In the genomic region with DNA sequence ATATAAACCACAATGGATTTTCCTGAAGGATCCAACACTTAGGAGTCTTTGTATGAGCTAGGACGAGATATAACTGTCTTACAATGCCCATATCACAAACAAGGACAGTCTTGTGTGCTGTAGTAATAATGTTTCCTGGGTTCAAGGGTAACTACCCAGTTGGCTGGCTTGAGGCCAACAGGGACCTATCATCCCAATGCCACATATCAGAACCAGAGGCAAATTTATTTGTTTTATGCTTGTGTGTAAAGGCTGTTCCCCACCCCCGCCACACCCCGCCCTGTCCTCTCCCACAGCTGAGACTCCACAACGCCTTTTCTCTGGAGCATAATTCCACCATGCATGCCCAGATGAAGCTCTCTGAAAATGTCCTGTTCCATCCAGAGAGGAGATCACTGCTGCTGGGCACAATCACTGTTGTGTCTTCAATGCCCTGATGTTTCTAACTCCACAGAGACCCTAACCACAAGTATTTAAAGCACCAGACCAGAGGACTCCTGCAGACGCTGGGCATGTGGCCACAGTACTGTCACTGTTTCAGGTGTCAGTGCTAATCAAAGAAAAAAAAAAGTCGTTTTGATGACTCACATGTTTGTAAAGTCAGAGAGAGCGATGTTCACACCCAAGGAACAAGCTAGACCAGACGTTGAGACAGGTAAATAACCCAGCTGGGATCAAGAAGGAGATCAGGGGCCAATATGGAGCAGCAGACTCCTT, we compare ENCODE assay signal across 17 mouse cellular contexts. TPM values are rescaled to one million over a fixed set of nuclear protein-coding genes. Genes with fewer than 3 reads are reported as not detected.
DNase-seq lines count a peak whose midpoint lies in the region; ATAC-seq and TF ChIP-seq lines count a peak whose summit lies in the region.
"Had no signal": no experiment of that assay in that cellular context is flagged by ENCODE, and none has a peak within 500 bp of the region (broad histone marks: within the 10 kb centered on the region; RNA-seq: fewer than 3 reads in every experiment).

No protein-coding gene starts in this region.

- H3K27ac ChIP-seq in limb, embryonic 13.5 days, result no peak overlapping the region
- H3K27ac ChIP-seq in limb, embryonic 10.5 days, result no peak overlapping the region
- H3K27ac ChIP-seq in intestine, embryonic 15.5 days, result peak overlapping the region; percentile 33; the same call in 1 of the 2 replicates
- peak overlapping the region; percentile 82 for H3K27ac ChIP-seq in stomach, embryonic 16.5 days (ENCODE audit: low read length)
- H3K27ac ChIP-seq in gastrocnemius, adult 2 months, result no peak overlapping the region

- no peaks in the 10 kb centered on the region for H3K27me3 ChIP-seq in limb, embryonic 13.5 days
- no peaks in the 10 kb centered on the region for H3K27me3 ChIP-seq in limb, embryonic 10.5 days (ENCODE audit: low read depth, poor library complexity, severe bottlenecking)
- H3K27me3 ChIP-seq in intestine, embryonic 15.5 days (replicated peaks), result no peaks in the 10 kb centered on the region
- H3K27me3 ChIP-seq in stomach, embryonic 16.5 days (ENCODE audit: control insufficient read depth, insufficient read depth, low read length), result no peaks in the 10 kb centered on the region
- H3K27me3 ChIP-seq: CH12.LX, Patski had no signal

- no peak for ATAC-seq in limb, embryonic 13.5 days (ENCODE audit: low FRiP score, low read depth)
- no peak for ATAC-seq in intestine, embryonic 15.5 days
- no peak for ATAC-seq in stomach, embryonic 16.5 days (ENCODE audit: insufficient read depth, low FRiP score)
- ATAC-seq: Patski had no signal

- peak overlapping the region; percentile 92; the same call in 1 of the 2 replicates for H3K9ac ChIP-seq in limb, embryonic 13.5 days
- no peak overlapping the region for H3K9ac ChIP-seq in intestine, embryonic 15.5 days
- H3K9ac ChIP-seq in stomach, embryonic 16.5 days (ENCODE audit: low read length), result peak overlapping the region; percentile 2; the same call in 1 of the 2 replicates

- no peaks in the 10 kb centered on the region for H3K9me3 ChIP-seq in limb, embryonic 13.5 days
- H3K9me3 ChIP-seq in limb, embryonic 10.5 days (replicated peaks), result no peaks in the 10 kb centered on the region
- no peaks in the 10 kb centered on the region for H3K9me3 ChIP-seq in intestine, embryonic 15.5 days
- H3K9me3 ChIP-seq in stomach, embryonic 16.5 days (replicated peaks; ENCODE audit: control insufficient read depth, low read length), result no peaks in the 10 kb centered on the region

- TF ChIP-seq CTCF in gastrocnemius, adult 2 months (IDR thresholded peaks at IDR 0.05), result no peak

- no peak for DNase-seq in limb, embryonic 10.5 days (ENCODE audit: low spot score)
- peak; percentile 74 for DNase-seq in adrenal gland, postnatal 25 days
- no peak for DNase-seq in left cerebral cortex, postnatal 36 days (ENCODE audit: low spot score in 2 of 2)
- no peak for DNase-seq in gastrocnemius, adult 2 months
- DNase-seq: cerebellum, adult 8-10 months; heart, postnatal 14 days; kidney, adult 9 months; lung, postnatal 10 days; thymus, postnatal 4 days had no signal

- intact Hi-C loops in left cerebral cortex, postnatal 36 days (cut with DNase I), result no loop called here
- intact Hi-C loops in gastrocnemius, adult 2 months (cut with DNase I), result loop anchor here (5.0 kb wide), 1 partner anchor 40 kb away; the partner anchor contains the start of gene Mettl26

- H3K36me3 ChIP-seq in limb, embryonic 13.5 days, result peaks cover 15% of the 10 kb centered on the region
- H3K36me3 ChIP-seq in limb, embryonic 10.5 days, result peaks cover 34% of the 10 kb centered on the region
- no peaks in the 10 kb centered on the region for H3K36me3 ChIP-seq in intestine, embryonic 15.5 days
- H3K36me3 ChIP-seq in stomach, embryonic 16.5 days (ENCODE audit: control insufficient read depth, insufficient read depth, low read length), result no peaks in the 10 kb centered on the region

- no peak overlapping the region for H3K4me2 ChIP-seq in limb, embryonic 13.5 days (replicated peaks)
- H3K4me2 ChIP-seq in intestine, embryonic 15.5 days (replicated peaks), result 0 out of 2 replicates have a peak overlapping the region, but pooled peaks have one; percentile 25
- H3K4me2 ChIP-seq in stomach, embryonic 16.5 days (ENCODE audit: low read depth, low read length), result peak overlapping the region; percentile 81

- WGBS in limb, embryonic 13.5 days, result 83% methylated on average over 8 of the region's 8 CpGs
- 87% methylated on average over 8 of the region's 8 CpGs for WGBS in limb, embryonic 10.5 days
- WGBS in intestine, embryonic 15.5 days, result 62% methylated on average over 8 of the region's 8 CpGs
- WGBS in stomach, embryonic 16.5 days, result 62% methylated on average over 8 of the region's 8 CpGs

- peaks cover 20% of the 10 kb centered on the region for H3K4me1 ChIP-seq in limb, embryonic 13.5 days
- peaks cover 21% of the 10 kb centered on the region for H3K4me1 ChIP-seq in limb, embryonic 10.5 days
- peaks cover 33% of the 10 kb centered on the region for H3K4me1 ChIP-seq in intestine, embryonic 15.5 days (replicated peaks)
- peaks cover 22% of the 10 kb centered on the region for H3K4me1 ChIP-seq in stomach, embryonic 16.5 days (ENCODE audit: control insufficient read depth, insufficient read depth, low read length)

- H3K4me3 ChIP-seq in limb, embryonic 13.5 days, result no peak overlapping the region
- no peak overlapping the region for H3K4me3 ChIP-seq in limb, embryonic 10.5 days
- no peak overlapping the region for H3K4me3 ChIP-seq in intestine, embryonic 15.5 days (replicated peaks)
- H3K4me3 ChIP-seq in stomach, embryonic 16.5 days (replicated peaks; ENCODE audit: low read length), result no peak overlapping the region
- H3K4me3 ChIP-seq in gastrocnemius, adult 2 months, result no peak overlapping the region

RNA-seq across cellular contexts. Expression of gene Rab40c, which starts 2.4 kb away (rescaled TPM):
- 33.4 and 37.6 TPM in 2 replicates for polyA plus RNA-seq in limb, embryonic 13.5 days (2015; fragmentation: Nextera tagmentation; extraction: Ambion mirVana)
- polyA plus RNA-seq in limb, embryonic 10.5 days (2016; fragmentation: Nextera tagmentation; extraction: Ambion mirVana), result 37.5 and 37.9 TPM in 2 replicates
- total RNA-seq in adrenal gland, postnatal 25 days (2021), result 33.0 and 36.9 TPM in 2 replicates
- 21.4 and 24.9 TPM in 2 replicates for polyA plus RNA-seq in intestine, embryonic 15.5 days (2015; fragmentation: Nextera tagmentation; extraction: Ambion mirVana)
- polyA plus RNA-seq in stomach, embryonic 16.5 days (2015; fragmentation: Nextera tagmentation; extraction: Ambion mirVana), result 26.3 and 27.7 TPM in 2 replicates
- 10 to 100 TPM; 46.1 to 58.0 TPM for total RNA-seq in left cerebral cortex, postnatal 36 days (2021)
- 1 to 10 TPM; 8.1 to 9.5 TPM for total RNA-seq in gastrocnemius, adult 2 months (2021)

RNA-seq across cellular contexts. Expression of gene Pigq, which starts 27.6 kb away (rescaled TPM):
- 50.2 and 50.5 TPM in 2 replicates for polyA plus RNA-seq in limb, embryonic 13.5 days (2015; fragmentation: Nextera tagmentation; extraction: Ambion mirVana)
- polyA plus RNA-seq in limb, embryonic 10.5 days (2016; fragmentation: Nextera tagmentation; extraction: Ambion mirVana), result 65.2 and 72.1 TPM in 2 replicates
- total RNA-seq in adrenal gland, postnatal 25 days (2021), result 110 and 113 TPM in 2 replicates
- 52.1 and 56.4 TPM in 2 replicates for polyA plus RNA-seq in intestine, embryonic 15.5 days (2015; fragmentation: Nextera tagmentation; extraction: Ambion mirVana)
- polyA plus RNA-seq in stomach, embryonic 16.5 days (2015; fragmentation: Nextera tagmentation; extraction: Ambion mirVana), result 57.2 and 62.0 TPM in 2 replicates
- 100 to 1,000 TPM; 106 to 120 TPM for total RNA-seq in left cerebral cortex, postnatal 36 days (2021)
- 10 to 100 TPM; 21.0 to 28.6 TPM for total RNA-seq in gastrocnemius, adult 2 months (2021)

RNA-seq across cellular contexts. Expression of gene Nhlrc4, which starts 27.7 kb away (rescaled TPM):
- not detected in 2 replicates for polyA plus RNA-seq in limb, embryonic 13.5 days (2015; fragmentation: Nextera tagmentation; extraction: Ambion mirVana)
- polyA plus RNA-seq in limb, embryonic 10.5 days (2016; fragmentation: Nextera tagmentation; extraction: Ambion mirVana), result 0.10 and 0.18 TPM in 2 replicates
- total RNA-seq in adrenal gland, postnatal 25 days (2021), result not detected in 2 replicates
- polyA plus RNA-seq in intestine, embryonic 15.5 days (2015; fragmentation: Nextera tagmentation; extraction: Ambion mirVana), result 0.10 and 0.46 TPM in 2 replicates
- polyA plus RNA-seq in stomach, embryonic 16.5 days (2015; fragmentation: Nextera tagmentation; extraction: Ambion mirVana), result 0.12 and 0.66 TPM in 2 replicates
- under 1 TPM in 1 of 2 experiments, not detected in 1; 0.30 TPM for total RNA-seq in left cerebral cortex, postnatal 36 days (2021)
- total RNA-seq in gastrocnemius, adult 2 months (2021), result not detected
- total RNA-seq: CH12.LX; layer of hippocampus, postnatal 10 days; monocyte, adult 5-6 weeks had no signal

RNA-seq across cellular contexts. Expression of gene A930017K11Rik, which starts 35.3 kb away (rescaled TPM):
- polyA plus RNA-seq in limb, embryonic 13.5 days (2015; fragmentation: Nextera tagmentation; extraction: Ambion mirVana), result 0.19 and 0.31 TPM in 2 replicates
- 0.08 and 0.20 TPM in 2 replicates for polyA plus RNA-seq in limb, embryonic 10.5 days (2016; fragmentation: Nextera tagmentation; extraction: Ambion mirVana)
- total RNA-seq in adrenal gland, postnatal 25 days (2021), result not detected in 2 replicates
- polyA plus RNA-seq in intestine, embryonic 15.5 days (2015; fragmentation: Nextera tagmentation; extraction: Ambion mirVana), result 0.20 and 0.28 TPM in 2 replicates
- 0.11 and 0.31 TPM in 2 replicates for polyA plus RNA-seq in stomach, embryonic 16.5 days (2015; fragmentation: Nextera tagmentation; extraction: Ambion mirVana)
- under 1 TPM; 0.41 to 0.59 TPM for total RNA-seq in left cerebral cortex, postnatal 36 days (2021)
- total RNA-seq in gastrocnemius, adult 2 months (2021), result not detected
- total RNA-seq: CH12.LX; heart, postnatal 14 days; layer of hippocampus, postnatal 10 days; liver, adult 2 months; monocyte, adult 5-6 weeks had no signal
- polyA plus RNA-seq: liver, adult 2 months had no signal

RNA-seq across cellular contexts. Expression of gene Wfikkn1, which starts 36.4 kb away (rescaled TPM):
- polyA plus RNA-seq in limb, embryonic 13.5 days (2015; fragmentation: Nextera tagmentation; extraction: Ambion mirVana), result 0.41 and 0.57 TPM in 2 replicates
- polyA plus RNA-seq in limb, embryonic 10.5 days (2016; fragmentation: Nextera tagmentation; extraction: Ambion mirVana), result 2.6 and 5.6 TPM in 2 replicates
- 2.7 and 3.3 TPM in 2 replicates for total RNA-seq in adrenal gland, postnatal 25 days (2021)
- 0.29 and 0.36 TPM in 2 replicates for polyA plus RNA-seq in intestine, embryonic 15.5 days (2015; fragmentation: Nextera tagmentation; extraction: Ambion mirVana)
- polyA plus RNA-seq in stomach, embryonic 16.5 days (2015; fragmentation: Nextera tagmentation; extraction: Ambion mirVana), result 0.42 and 0.56 TPM in 2 replicates
- total RNA-seq in left cerebral cortex, postnatal 36 days (2021), result 1 to 10 TPM; 1.4 to 1.5 TPM
- under 1 TPM; 0.26 to 0.75 TPM for total RNA-seq in gastrocnemius, adult 2 months (2021)

Comparison
In these comparisons a context has a peak if more than half of its experiments do, and no peak if none do; other contexts are left out.
1. H3K27ac ChIP-seq: peak in intestine, embryonic 15.5 days (single experiment) and stomach, embryonic 16.5 days (single experiment); none in limb, embryonic 13.5 days (single experiment), limb, embryonic 10.5 days (single experiment) and gastrocnemius, adult 2 months (single experiment).